Mouse (Mus musculus) forebrain, embryonic 11.5 days (tissue): ENCODE results near the gene Rtcb. TPM values are rescaled to one million over a fixed set of nuclear protein-coding genes. Genes with fewer than 3 reads are reported as not detected.
A peak's percentile ranks its signal among the peaks of the same experiment; 100 is the strongest.

Experiments
- ATAC-seq: fragments of 200-750 bp; cut with Nextera tagmentation; replicated peaks from 2 replicates; pipeline ENCODE4 v1.8.0; 2017; ENCODE audit warnings: moderate TSS enrichment; ENCODE audit not compliant: low FRiP score
- DNase-seq: peaks from one replicate; pipeline ENCODE4 v3.0.0-alpha.2; 2017; ENCODE audit warnings: low spot score
- H3K27ac ChIP-seq: fragments of 300-500 bp; sonication (generic); 2 replicates; pipeline ENCODE4 v1.5.1; 2014; ENCODE audit warnings: low read depth, low read length
- H3K27me3 ChIP-seq: fragments of 300-500 bp; sonication (generic); 2 replicates; pipeline ENCODE4 v1.6.1; 2014; ENCODE audit warnings: mild to moderate bottlenecking, low read length, mixed read lengths; ENCODE audit not compliant: control insufficient read depth, insufficient read depth
- H3K36me3 ChIP-seq: fragments of 300-500 bp; sonication (generic); 2 replicates; pipeline ENCODE4 v1.6.1; 2014; ENCODE audit warnings: mild to moderate bottlenecking, low read length, moderate library complexity, mixed read lengths; ENCODE audit not compliant: control insufficient read depth, insufficient read depth
- H3K4me1 ChIP-seq: fragments of 300-500 bp; sonication (generic); replicated peaks from 2 replicates; pipeline ENCODE4 v1.6.1; 2014; ENCODE audit warnings: low read length, mixed read lengths; ENCODE audit not compliant: control insufficient read depth, insufficient read depth
- H3K4me2 ChIP-seq: fragments of 300-500 bp; sonication (generic); 2 replicates; pipeline ENCODE4 v1.6.1; 2014; ENCODE audit warnings: low read depth, mild to moderate bottlenecking, low read length, moderate library complexity, mixed read lengths; ENCODE audit not compliant: severe bottlenecking
- H3K4me3 ChIP-seq: fragments of 300-500 bp; sonication (generic); 2 replicates; pipeline ENCODE4 v1.5.1; 2014; ENCODE audit warnings: low read depth, low read length
- H3K9ac ChIP-seq: fragments of 300-500 bp; sonication (generic); 2 replicates; pipeline ENCODE4 v1.6.1; 2014; ENCODE audit warnings: low read length
- H3K9me3 ChIP-seq: fragments of 300-500 bp; sonication (generic); 2 replicates; pipeline ENCODE4 v1.6.1; 2016; ENCODE audit warnings: low read length, mixed read lengths; ENCODE audit not compliant: control insufficient read depth
- WGBS: fragments of 180-500 bp; shearing (Covaris S2); extraction: QIAGEN DNeasy Blood & Tissue Kit; methylation state at CpG from one replicate; pipeline ENCODE4 v1.1.7; 2014; 5-methylcytosine and 5-hydroxymethylcytosine counted together
- polyA plus RNA-seq: library from polyadenylated mRNA; unstranded; fragments of >200 nt; fragmentation: Nextera tagmentation; extraction: Ambion mirVana; gene quantifications from 2 replicates; pipeline ENCODE4 v1.2.1, GENCODE M21; 2014

Rtcb gene
- polyA plus RNA-seq, 1 experiment from 2014 or later, result 190 TPM

DNA sequence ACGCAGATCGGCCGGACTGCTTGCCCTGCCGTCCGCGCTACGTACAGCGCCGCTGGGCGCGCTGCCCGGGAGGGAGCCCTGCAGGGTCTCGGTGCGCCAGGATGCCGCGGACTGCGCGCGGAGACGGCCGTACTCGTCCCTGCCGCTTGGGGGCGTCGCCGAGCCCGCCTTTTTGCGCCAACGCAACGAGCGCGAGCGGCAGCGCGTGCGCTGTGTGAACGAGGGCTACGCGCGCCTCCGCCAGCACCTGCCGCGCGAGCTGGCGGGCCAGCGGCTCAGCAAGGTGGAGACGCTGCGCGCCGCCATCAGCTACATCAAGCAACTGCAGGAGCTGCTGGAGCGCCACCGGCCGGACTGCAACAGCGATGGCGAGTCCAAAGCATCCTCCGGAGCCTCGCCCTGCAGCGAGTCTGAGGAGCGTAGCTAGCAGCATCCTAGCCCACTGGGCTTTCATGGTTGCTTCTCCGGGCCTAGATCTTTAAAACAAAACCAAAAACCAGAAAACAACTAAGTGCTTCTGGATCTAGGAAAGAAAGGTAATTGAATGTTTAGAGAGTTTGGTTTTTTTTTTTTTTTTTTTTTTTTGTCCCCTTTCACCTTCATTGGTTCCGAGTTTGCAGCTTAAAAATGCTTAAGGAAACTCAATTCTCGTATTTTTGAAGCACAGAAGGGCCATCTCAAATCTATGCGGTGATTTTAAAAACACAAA lies 29.0 kb downstream of the Rtcb start:
- peak; percentile 90 for ATAC-seq
- H3K36me3 ChIP-seq, result no peaks in the 10 kb centered on the region
- H3K4me1 ChIP-seq, result peaks cover 4% of the 10 kb centered on the region; the same call in 1 of the 2 replicates
- peak overlapping the region; percentile 67 for H3K9ac ChIP-seq
- H3K4me3 ChIP-seq, result peak overlapping the region; percentile 46
- no peaks in the 10 kb centered on the region for H3K9me3 ChIP-seq
- H3K4me2 ChIP-seq, result peak overlapping the region; percentile 84
- under 1% methylated on average over 63 of the region's 63 CpGs for WGBS
- peak; percentile 91 for DNase-seq
- peaks cover 4% of the 10 kb centered on the region; the same call in 1 of the 2 replicates for H3K27me3 ChIP-seq
- H3K27ac ChIP-seq, result no peak overlapping the region

DNA sequence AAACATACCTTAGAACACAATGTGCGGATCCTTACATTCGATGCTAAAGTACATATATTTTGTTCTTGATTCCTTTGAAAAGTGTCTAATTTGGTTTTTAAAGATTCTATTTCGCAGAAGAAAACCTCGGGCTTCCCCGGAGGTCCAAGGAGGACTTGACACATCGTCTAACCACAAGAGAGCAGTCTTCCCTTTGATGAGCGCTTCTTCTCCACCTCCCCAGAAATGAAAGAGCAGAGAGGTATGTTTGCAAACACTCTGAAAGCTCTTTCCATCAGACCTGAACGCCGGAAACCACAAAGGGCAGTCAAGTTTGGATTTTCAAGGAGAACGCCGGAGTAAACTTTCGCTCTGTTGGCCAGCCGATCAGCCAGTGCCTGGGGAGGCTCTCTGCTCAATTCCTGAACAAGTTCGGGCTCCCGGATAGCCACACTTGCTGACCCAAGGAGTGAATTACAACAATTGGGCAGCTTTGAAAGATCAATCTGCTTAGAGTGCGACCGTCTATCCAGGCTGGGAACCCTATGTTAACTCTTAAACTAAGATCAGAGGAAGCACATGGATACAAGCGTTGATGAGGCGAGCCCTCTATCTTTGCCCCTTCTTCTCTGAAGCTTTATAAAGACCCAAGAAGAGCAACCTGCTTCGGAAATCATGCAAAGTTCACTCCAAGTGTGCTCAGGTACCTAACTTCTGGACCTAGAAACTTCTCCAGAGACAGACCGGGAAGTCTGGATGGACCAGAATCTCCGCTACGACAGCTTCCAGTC lies 29.8 kb downstream of the Rtcb start, which contains the start of gene Ascl4:
Gene Ascl4, plus strand, starts transcription at position 6 of the 770 bp plus-strand sequence.
- no peaks in the 10 kb centered on the region for H3K9me3 ChIP-seq
- H3K4me2 ChIP-seq, result peak within 1 kb of the TSS; percentile 84
- H3K9ac ChIP-seq, result peak within 1 kb of the TSS; percentile 67
- ATAC-seq (0 out of 2 replicates have a peak, but pooled peaks have one; percentile 37), DNase-seq (peak; percentile 65)
- H3K4me3 ChIP-seq, result peak within 1 kb of the TSS; percentile 46
- peaks cover 4% of the 10 kb centered on the region; the same call in 1 of the 2 replicates for H3K4me1 ChIP-seq
- no peaks in the 10 kb centered on the region for H3K36me3 ChIP-seq
- 2% methylated on average over 23 of the region's 23 CpGs for WGBS
- H3K27ac ChIP-seq, result no peak within 1 kb of the TSS
- peaks cover 4% of the 10 kb centered on the region; the same call in 1 of the 2 replicates for H3K27me3 ChIP-seq

DNA sequence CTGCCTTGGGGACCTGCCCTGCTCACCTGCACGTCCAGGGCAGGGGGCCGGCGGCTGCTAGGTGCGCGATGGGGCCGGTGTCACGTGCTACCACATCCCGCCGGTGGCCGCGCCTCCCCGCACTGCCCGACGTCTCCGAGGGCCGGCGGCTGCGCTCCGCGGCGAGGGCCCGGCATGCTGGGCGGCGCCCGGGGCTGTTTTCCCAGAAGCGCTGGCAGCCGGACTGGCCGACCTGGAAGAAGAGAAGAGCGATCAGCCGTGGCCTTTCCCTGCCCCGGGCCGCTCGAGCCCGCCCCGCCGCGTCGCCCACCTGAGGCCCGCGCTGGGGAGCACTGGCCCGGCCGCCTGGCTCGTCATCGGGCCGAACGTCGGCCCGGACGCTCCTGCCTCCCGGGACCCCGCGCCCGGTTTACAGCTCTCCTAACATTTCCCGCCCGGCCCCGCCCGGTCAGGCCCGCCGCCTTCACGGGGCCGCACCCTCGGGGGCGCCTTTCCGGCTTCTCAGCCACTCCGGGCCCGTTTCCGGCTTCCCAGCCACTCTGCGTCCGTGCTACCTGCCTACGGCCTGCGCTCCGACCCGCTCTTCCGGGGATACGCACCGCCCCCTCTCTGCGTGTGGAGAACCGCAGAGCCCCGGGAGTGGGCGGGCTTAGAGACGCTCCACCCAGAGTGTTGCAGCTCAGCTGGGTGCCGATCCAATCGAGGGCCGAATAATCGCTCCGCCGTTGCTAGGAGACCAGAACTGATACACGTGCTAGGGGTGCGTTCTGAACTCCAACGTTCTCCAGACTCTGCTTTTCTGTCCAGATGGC lies 40.9 kb downstream of the Rtcb start, which contains the start of gene Prdm4:
Gene Prdm4, minus strand, starts transcription at position 645 of the 812 bp plus-strand sequence.
- DNase-seq (peak; percentile 98), ATAC-seq (peak; percentile 99)
- Histone ChIP-seq H3K27ac (peak within 1 kb of the TSS; percentile 50), H3K9me3 (no peaks in the 10 kb centered on the region), H3K27me3 (no peaks in the 10 kb centered on the region), H3K4me3 (peak within 1 kb of the TSS; percentile 91), H3K36me3 (no peaks in the 10 kb centered on the region), H3K4me1 (peaks cover 12% of the 10 kb centered on the region; the same call in 1 of the 2 replicates), H3K4me2 (peak within 1 kb of the TSS; percentile 54), H3K9ac (peak within 1 kb of the TSS; percentile 86)
- WGBS, result under 1% methylated on average over 80 of the region's 90 CpGs

Other genes with a start within 250 kb of the Rtcb start
- 104 and 106 TPM in 2 replicates for gene Pwp1, start 128.3 kb downstream of the Rtcb start, polyA plus RNA-seq
- gene Prdm4, start 40.7 kb downstream of the Rtcb start, polyA plus RNA-seq, result 35.4 and 42.7 TPM in 2 replicates
- 0.53 and 0.56 TPM in 2 replicates for gene Ascl4, start 30.1 kb downstream of the Rtcb start, polyA plus RNA-seq
- not detected in 2 replicates for gene Bpifc, start 54.1 kb upstream of the Rtcb start, polyA plus RNA-seq
- 20.0 and 20.3 TPM in 2 replicates for gene Fbxo7, start 64.1 kb upstream of the Rtcb start, polyA plus RNA-seq